Mouse (Mus musculus) ES-Bruce4 (cell line): ENCODE results near the gene Polr3b.

Experiments used
- CTCF ChIP-seq: IDR thresholded peaks from one replicate; pipeline ENCODE4 v1.8.1; 2011; ENCODE audit warnings: low read depth, low read length
- EP300 ChIP-seq: IDR thresholded peaks from 2 replicates; pipeline ENCODE4 v1.6.1; 2011; ENCODE audit warnings: low read depth, low read length; ENCODE audit not compliant: insufficient read depth
- POLR2A ChIP-seq: IDR thresholded peaks from one replicate; pipeline ENCODE4 v1.8.1; 2011; ENCODE audit warnings: low read length; ENCODE audit not compliant: insufficient read depth

GRCm38 (mm10) chr10:84676511-84676910 is 54.4 kb downstream of the Polr3b start:
- TF ChIP-seq EP300 (no peak), CTCF (no peak), POLR2A (no peak)
